Mouse (Mus musculus) liver, postnatal 0 days (tissue): ENCODE data around the gene Gdpd5. TPM values are rescaled to one million over a fixed set of nuclear protein-coding genes. Genes with fewer than 3 reads are reported as not detected.

Source experiments
- ATAC-seq: fragments of 200-750 bp; cut with Nextera tagmentation; 2 replicates; pipeline ENCODE4 v1.8.0; 2017; ENCODE audit warnings: mild to moderate bottlenecking, moderate library complexity
- DNase-seq: peaks from one replicate; pipeline ENCODE4 v3.0.0-alpha.2; 2016
- H3K27ac ChIP-seq: fragments of 300-500 bp; sonication (generic); 2 replicates; pipeline ENCODE4 v1.5.1; 2014; ENCODE audit warnings: antibody characterized with exemption, moderate library complexity, mild to moderate bottlenecking, low read depth
- H3K27me3 ChIP-seq: fragments of 300-500 bp; sonication (generic); 2 replicates; pipeline ENCODE4 v1.6.1; 2014; ENCODE audit warnings: low read length, control low read depth, mixed read lengths; ENCODE audit not compliant: insufficient read depth
- H3K36me3 ChIP-seq: fragments of 300-500 bp; sonication (generic); replicated peaks from 2 replicates; pipeline ENCODE4 v1.6.1; 2014; ENCODE audit warnings: mild to moderate bottlenecking, control low read depth, low read length, moderate library complexity, mixed read lengths; ENCODE audit not compliant: insufficient read depth
- H3K4me1 ChIP-seq: fragments of 300-500 bp; sonication (generic); 2 replicates; pipeline ENCODE4 v1.6.1; 2014; ENCODE audit warnings: antibody characterized with exemption, mild to moderate bottlenecking, control low read depth; ENCODE audit not compliant: insufficient read depth
- H3K4me2 ChIP-seq: fragments of 300-500 bp; sonication (generic); 2 replicates; pipeline ENCODE4 v1.6.1; 2014; ENCODE audit warnings: low read depth, mild to moderate bottlenecking, low read length, moderate library complexity, mixed read lengths
- H3K4me3 ChIP-seq: fragments of 300-500 bp; sonication (generic); 2 replicates; pipeline ENCODE4 v1.5.1; 2014; ENCODE audit warnings: low read depth, low read length
- H3K9ac ChIP-seq: fragments of 300-500 bp; sonication (generic); replicated peaks from 2 replicates; pipeline ENCODE4 v1.6.1; 2014; ENCODE audit warnings: mild to moderate bottlenecking, moderate library complexity
- H3K9me3 ChIP-seq: fragments of 300-500 bp; sonication (generic); 2 replicates; pipeline ENCODE4 v1.6.1; 2016; ENCODE audit warnings: mild to moderate bottlenecking, control low read depth, low read length, mixed read lengths
- CTCF ChIP-seq: sonication (generic); IDR thresholded peaks from 2 replicates; pipeline ENCODE4 v1.5.1; 2016; ENCODE audit warnings: antibody characterized with exemption, low read depth
- EP300 ChIP-seq: IDR thresholded peaks from 2 replicates; pipeline ENCODE4 v1.6.1; 2016; ENCODE audit warnings: antibody characterized with exemption, low read depth, mild to moderate bottlenecking
- WGBS: fragments of 180-500 bp; shearing (Covaris S2); extraction: QIAGEN DNeasy Blood & Tissue Kit; methylation state at CpG from one replicate; pipeline ENCODE4 v1.1.7; 2014; ENCODE audit not compliant: insufficient replicate concordance; 5-methylcytosine and 5-hydroxymethylcytosine counted together
- polyA plus RNA-seq: library from polyadenylated mRNA; unstranded; fragments of >200 nt; fragmentation: Nextera tagmentation; extraction: Ambion mirVana; gene quantifications from 2 replicates; pipeline ENCODE4 v1.2.1, GENCODE M21; 2015

The Gdpd5 gene
- polyA plus RNA-seq, 1 experiment from 2014 or later = 1.7 TPM

GRCm38 (mm10) chr7:99450703-99451102 lies 69.5 kb downstream of the Gdpd5 start:
- H3K4me2 ChIP-seq = no peak overlapping the region
- peak; percentile 65 for ATAC-seq
- 3% methylated on average over 3 of the region's 3 CpGs for WGBS
- H3K36me3 ChIP-seq = no peaks in the 10 kb centered on the region
- H3K27me3 ChIP-seq = no peaks in the 10 kb centered on the region
- no peak overlapping the region for H3K4me3 ChIP-seq
- peak; percentile 96 for TF ChIP-seq CTCF
- no peak for TF ChIP-seq EP300
- no peak overlapping the region for H3K27ac ChIP-seq
- H3K9ac ChIP-seq = no peak overlapping the region
- H3K9me3 ChIP-seq = no peaks in the 10 kb centered on the region
- H3K4me1 ChIP-seq = no peaks in the 10 kb centered on the region
- DNase-seq = peak; percentile 68

- Histone ChIP-seq H3K4me3 (no peak overlapping the region), H3K36me3 (no peaks in the 10 kb centered on the region), H3K4me1 (no peaks in the 10 kb centered on the region), H3K9me3 (no peaks in the 10 kb centered on the region), H3K27me3 (no peaks in the 10 kb centered on the region), H3K27ac (no peak overlapping the region), H3K4me2 (no peak overlapping the region), H3K9ac (no peak overlapping the region)
- ATAC-seq (no peak), DNase-seq (no peak)
- 64% methylated on average over 7 of the region's 7 CpGs for WGBS
- TF ChIP-seq EP300 (no peak), CTCF (no peak)
These were observed 71.6 kb downstream of the Gdpd5 start for GRCm38 (mm10) chr7:99452859-99453258.

GRCm38 (mm10) chr7:99454044-99454443 lies 72.8 kb downstream of the Gdpd5 start:
- Histone ChIP-seq H3K4me2 (no peak overlapping the region), H3K9me3 (no peaks in the 10 kb centered on the region), H3K36me3 (no peaks in the 10 kb centered on the region), H3K27me3 (no peaks in the 10 kb centered on the region), H3K9ac (no peak overlapping the region), H3K4me1 (no peaks in the 10 kb centered on the region), H3K27ac (no peak overlapping the region), H3K4me3 (no peak overlapping the region)
- ATAC-seq (no peak), DNase-seq (no peak)
- TF ChIP-seq EP300 (no peak), CTCF (no peak)
- WGBS = 62% methylated on average over 4 of the region's 4 CpGs

- Histone ChIP-seq H3K27me3 (no peaks in the 10 kb centered on the region), H3K9ac (no peak overlapping the region), H3K36me3 (no peaks in the 10 kb centered on the region), H3K4me2 (no peak overlapping the region), H3K4me3 (no peak overlapping the region), H3K4me1 (no peaks in the 10 kb centered on the region), H3K9me3 (no peaks in the 10 kb centered on the region), H3K27ac (no peak overlapping the region)
- TF ChIP-seq CTCF (no peak), EP300 (no peak)
- 80% methylated on average over 8 of the region's 8 CpGs for WGBS
- DNase-seq = no peak
- no peak for ATAC-seq
These were observed 77.6 kb downstream of the Gdpd5 start for GRCm38 (mm10) chr7:99458849-99459248.

GRCm38 (mm10) chr7:99459888-99460652 lies 78.9 kb downstream of the Gdpd5 start:
- Histone ChIP-seq H3K27me3 (no peaks in the 10 kb centered on the region), H3K9me3 (no peaks in the 10 kb centered on the region), H3K9ac (no peak overlapping the region), H3K36me3 (no peaks in the 10 kb centered on the region), H3K4me1 (no peaks in the 10 kb centered on the region), H3K27ac (no peak overlapping the region), H3K4me3 (no peak overlapping the region), H3K4me2 (no peak overlapping the region)
- DNase-seq (no peak), ATAC-seq (no peak)
- TF ChIP-seq CTCF = no peak
- TF ChIP-seq EP300 = no peak
- WGBS = 76% methylated on average over 15 of the region's 15 CpGs

- no peak for DNase-seq
- peaks cover 7% of the 10 kb centered on the region for H3K4me1 ChIP-seq
- H3K27ac ChIP-seq = no peak overlapping the region
- TF ChIP-seq CTCF (no peak), EP300 (no peak)
- H3K4me2 ChIP-seq = no peak overlapping the region
- no peak overlapping the region for H3K4me3 ChIP-seq
- H3K36me3 ChIP-seq = no peaks in the 10 kb centered on the region
- no peaks in the 10 kb centered on the region for H3K9me3 ChIP-seq
- WGBS = 58% methylated on average over 2 of the region's 2 CpGs
- peaks cover 10% of the 10 kb centered on the region for H3K27me3 ChIP-seq
- H3K9ac ChIP-seq = no peak overlapping the region
- ATAC-seq = no peak
These were observed 81.9 kb downstream of the Gdpd5 start for GRCm38 (mm10) chr7:99463120-99463519.
